Mouse (Mus musculus) heart, embryonic 10.5 days (tissue): ENCODE measurements around the gene Srp72. TPM values are rescaled to one million over a fixed set of nuclear protein-coding genes. Genes with fewer than 3 reads are reported as not detected.

ENCODE experiments used
- DNase-seq: peaks from one replicate; pipeline ENCODE4 v3.0.0-alpha.2; 2017; ENCODE audit warnings: low spot score
- H3K27ac ChIP-seq: fragments of 300-500 bp; sonication (generic); 2 replicates; pipeline ENCODE4 v1.5.1; 2016; ENCODE audit warnings: mild to moderate bottlenecking
- H3K27me3 ChIP-seq: fragments of 300-500 bp; sonication (generic); 2 replicates; pipeline ENCODE4 v1.6.1; 2016; ENCODE audit warnings: mild to moderate bottlenecking; ENCODE audit not compliant: poor library complexity, insufficient read depth, severe bottlenecking
- H3K36me3 ChIP-seq: fragments of 300-500 bp; sonication (generic); 2 replicates; pipeline ENCODE4 v1.6.1; 2016; ENCODE audit warnings: mild to moderate bottlenecking, moderate library complexity
- H3K4me1 ChIP-seq: fragments of 300-500 bp; sonication (generic); 2 replicates; pipeline ENCODE4 v1.6.1; 2016; ENCODE audit warnings: mild to moderate bottlenecking
- H3K4me3 ChIP-seq: fragments of 300-500 bp; sonication (generic); 2 replicates; pipeline ENCODE4 v1.5.1; 2016; ENCODE audit warnings: mild to moderate bottlenecking, moderate library complexity
- H3K9me3 ChIP-seq: fragments of 300-500 bp; sonication (generic); 2 replicates; pipeline ENCODE4 v1.6.1; 2016; ENCODE audit warnings: mild to moderate bottlenecking, moderate library complexity
- WGBS: fragments of 180-500 bp; shearing (Covaris S2); methylation state at CpG from one replicate; pipeline ENCODE4 v1.1.7; 2016; 5-methylcytosine and 5-hydroxymethylcytosine counted together
- polyA plus RNA-seq: library from polyadenylated mRNA; unstranded; fragments of >200 nt; fragmentation: Nextera tagmentation; extraction: Ambion mirVana; gene quantifications from 2 replicates; pipeline ENCODE4 v1.2.1, GENCODE M21; 2016

Srp72 gene
- polyA plus RNA-seq, 1 experiment from 2014 or later: 69.3 TPM

DNA sequence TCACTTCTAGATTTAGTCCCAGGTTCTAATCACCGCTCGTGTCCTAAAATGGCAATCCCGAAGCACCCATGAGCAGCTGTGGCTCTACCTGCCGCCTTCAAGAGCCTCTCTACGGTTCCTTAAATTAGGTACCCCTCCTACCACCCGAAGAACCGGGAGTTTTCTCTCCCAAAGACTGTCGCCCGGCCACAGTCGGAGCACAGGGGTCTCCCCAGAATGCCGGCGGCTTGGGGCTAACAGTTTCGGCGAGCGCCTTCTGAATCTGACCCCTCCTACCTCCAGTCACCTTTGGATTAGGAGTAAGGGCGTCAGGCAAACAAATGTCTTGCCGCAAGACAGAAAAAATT, 303 bp upstream of the Srp72 start:
- H3K27ac ChIP-seq: peak overlapping the region; percentile 93
- peaks cover 40% of the 10 kb centered on the region for H3K36me3 ChIP-seq
- peaks cover 13% of the 10 kb centered on the region for H3K4me1 ChIP-seq
- WGBS: 2% methylated on average over 17 of the region's 17 CpGs
- peak overlapping the region; percentile 87 for H3K4me3 ChIP-seq
- H3K27me3 ChIP-seq: no peaks in the 10 kb centered on the region
- DNase-seq: no peak
- H3K9me3 ChIP-seq: no peaks in the 10 kb centered on the region

DNA sequence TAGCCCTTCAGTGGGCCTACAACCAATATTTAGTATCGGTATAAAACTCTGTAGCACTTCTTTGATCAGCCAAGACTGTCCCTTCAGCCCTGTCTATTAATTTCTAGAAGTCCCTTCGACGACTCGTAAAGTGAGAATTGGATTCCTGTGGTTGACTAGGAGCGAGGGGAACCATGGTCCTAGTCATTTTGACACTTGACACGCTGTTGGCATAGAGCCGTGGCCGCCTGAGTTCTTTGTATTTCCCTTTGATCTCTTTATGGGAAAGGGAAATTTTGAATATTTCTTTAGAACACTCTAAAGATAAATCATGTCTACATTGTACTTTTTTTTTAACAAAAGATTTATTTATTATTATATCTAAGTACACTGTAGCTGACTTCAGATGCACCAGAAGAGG, 1.3 kb downstream of the Srp72 start:
- Histone ChIP-seq H3K36me3 (peaks cover 41% of the 10 kb centered on the region), H3K27me3 (no peaks in the 10 kb centered on the region), H3K27ac (no peak overlapping the region), H3K4me3 (peak overlapping the region; percentile 87), H3K4me1 (peaks cover 13% of the 10 kb centered on the region), H3K9me3 (no peaks in the 10 kb centered on the region)
- DNase-seq: no peak
- whole genome bisulfite sequencing: 88% methylated on average over 8 of the region's 8 CpGs

DNA sequence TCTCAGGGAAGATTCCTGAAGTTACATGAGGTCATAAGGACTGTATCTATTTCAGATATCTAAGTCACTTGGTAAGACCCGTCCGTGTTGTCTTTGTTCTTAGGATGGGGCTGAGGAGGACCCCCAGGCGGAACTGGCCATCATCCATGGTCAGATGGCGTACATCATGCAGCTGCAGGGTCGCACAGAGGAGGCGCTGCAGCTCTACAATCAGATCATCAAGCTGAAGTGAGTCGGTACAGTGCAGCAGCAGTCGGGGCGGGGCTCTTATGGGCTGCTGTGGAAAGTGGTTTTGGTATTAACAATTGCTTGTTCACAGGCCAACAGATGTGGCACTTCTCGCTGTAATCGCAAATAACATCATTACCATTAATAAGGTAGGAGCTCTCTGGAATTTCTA, 9.5 kb downstream of the Srp72 start:
- DNase-seq: no peak
- WGBS: 91% methylated on average over 11 of the region's 11 CpGs
- H3K9me3 ChIP-seq: no peaks in the 10 kb centered on the region
- H3K4me1 ChIP-seq: no peaks in the 10 kb centered on the region
- no peaks in the 10 kb centered on the region for H3K27me3 ChIP-seq
- H3K27ac ChIP-seq: no peak overlapping the region
- H3K4me3 ChIP-seq: no peak overlapping the region
- peaks cover 87% of the 10 kb centered on the region for H3K36me3 ChIP-seq

DNA sequence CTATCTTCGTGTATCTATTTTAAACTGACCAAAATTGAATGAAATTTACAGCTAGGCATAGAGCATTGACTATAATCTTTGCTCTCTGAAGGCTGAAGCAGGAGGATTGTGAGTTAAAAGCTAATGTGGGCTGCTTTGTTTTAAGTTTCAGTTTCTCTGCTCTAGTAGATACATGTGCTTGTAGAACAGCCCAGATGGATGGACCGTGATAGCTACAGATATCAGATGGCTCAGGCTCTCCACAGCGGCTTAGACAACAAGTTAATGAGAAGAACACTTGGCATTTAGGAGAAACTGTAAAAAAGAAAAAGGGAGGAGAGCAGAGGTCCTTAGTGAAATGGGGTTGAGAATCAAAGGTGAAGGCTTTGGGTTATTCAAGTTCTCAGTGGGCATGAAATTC, 16.3 kb downstream of the Srp72 start:
- Histone ChIP-seq H3K36me3 (peaks cover 87% of the 10 kb centered on the region), H3K27ac (no peak overlapping the region), H3K4me3 (no peak overlapping the region), H3K27me3 (no peaks in the 10 kb centered on the region), H3K9me3 (no peaks in the 10 kb centered on the region), H3K4me1 (no peaks in the 10 kb centered on the region)
- WGBS: 89% methylated on average over 3 of the region's 3 CpGs
- DNase-seq: no peak

DNA sequence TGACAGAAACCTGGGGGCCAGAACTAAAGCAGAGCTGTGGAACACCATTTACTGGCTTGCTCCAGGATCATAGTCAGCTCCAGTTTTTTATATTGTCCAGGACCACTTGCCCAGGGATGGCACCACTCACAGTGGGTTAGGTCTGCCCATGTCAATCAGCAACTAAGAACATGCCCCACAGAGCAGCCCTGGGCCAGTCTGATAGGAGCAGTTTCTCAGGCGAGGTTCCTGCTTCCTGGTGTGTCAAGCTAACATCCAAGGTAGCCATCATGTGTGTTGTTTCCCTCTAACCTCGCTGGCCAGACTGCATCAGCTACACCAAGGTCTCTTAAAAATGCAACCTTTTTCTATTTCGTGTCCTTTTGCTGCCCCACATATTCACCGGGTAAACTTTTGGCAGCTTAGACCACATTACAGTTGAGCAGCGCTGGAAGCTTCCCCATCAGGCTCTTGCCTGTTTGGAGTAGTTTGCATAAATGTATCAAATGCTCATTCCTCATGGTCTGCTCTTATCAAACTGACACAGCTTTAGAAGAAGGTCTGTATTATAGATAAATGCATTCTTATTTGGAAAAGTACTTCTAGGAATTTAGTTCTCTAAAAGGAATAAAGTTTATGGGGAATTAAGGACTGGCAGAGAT, 18.8 kb downstream of the Srp72 start:
- no peaks in the 10 kb centered on the region for H3K4me1 ChIP-seq
- no peaks in the 10 kb centered on the region for H3K9me3 ChIP-seq
- H3K27ac ChIP-seq: no peak overlapping the region
- no peak for DNase-seq
- H3K4me3 ChIP-seq: no peak overlapping the region
- H3K27me3 ChIP-seq: no peaks in the 10 kb centered on the region
- peaks cover 94% of the 10 kb centered on the region for H3K36me3 ChIP-seq
- 88% methylated on average over 5 of the region's 5 CpGs for WGBS

DNA sequence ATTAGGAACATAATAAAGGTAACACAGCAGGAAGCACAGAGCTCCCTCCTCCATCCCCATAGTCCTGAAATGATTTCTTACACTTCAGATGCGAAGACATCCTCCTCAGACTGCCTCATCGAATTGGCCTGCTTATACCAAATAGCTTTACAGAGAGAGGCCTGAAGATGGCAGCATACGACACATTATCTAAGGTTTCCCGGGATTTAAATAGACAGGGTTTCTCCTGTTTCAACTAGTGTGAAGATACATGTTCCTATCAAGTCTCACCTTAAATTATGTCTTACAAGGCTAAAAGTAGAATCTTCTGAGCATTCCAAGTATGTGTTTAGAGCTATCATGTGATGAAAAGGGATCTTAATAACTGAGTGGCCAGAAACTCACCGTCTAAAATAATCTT, 23.9 kb downstream of the Srp72 start:
- no peaks in the 10 kb centered on the region for H3K27me3 ChIP-seq
- DNase-seq: no peak
- H3K9me3 ChIP-seq: no peaks in the 10 kb centered on the region
- H3K27ac ChIP-seq: no peak overlapping the region
- H3K4me3 ChIP-seq: no peak overlapping the region
- no peaks in the 10 kb centered on the region for H3K4me1 ChIP-seq
- H3K36me3 ChIP-seq: peaks cover 77% of the 10 kb centered on the region
- 49% methylated on average over 5 of the region's 5 CpGs for WGBS

DNA sequence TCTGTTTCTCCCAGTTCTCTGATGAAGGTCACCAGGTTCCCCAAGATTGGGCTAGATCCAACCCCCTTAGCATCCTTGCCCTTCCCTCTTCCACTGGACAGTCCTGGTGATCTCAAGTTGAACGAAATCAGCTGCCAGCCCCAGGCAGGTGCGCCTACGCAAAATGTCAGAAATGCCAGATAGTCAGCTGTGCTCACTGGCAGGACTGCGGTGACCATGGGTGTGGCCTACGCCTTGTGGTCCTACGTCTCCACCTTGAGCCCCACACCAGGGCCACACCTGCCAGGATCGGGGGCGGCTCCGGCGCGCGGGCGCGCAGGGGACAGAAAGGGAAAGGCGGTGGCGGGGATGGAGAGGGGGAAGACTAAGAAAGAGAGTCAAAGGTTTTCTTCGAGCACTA, 26.7 kb downstream of the Srp72 start:
- H3K9me3 ChIP-seq: no peaks in the 10 kb centered on the region
- no peaks in the 10 kb centered on the region for H3K4me1 ChIP-seq
- peaks cover 51% of the 10 kb centered on the region for H3K36me3 ChIP-seq
- H3K27ac ChIP-seq: 0 out of 2 replicates have a peak overlapping the region, but pooled peaks have one; percentile 16
- WGBS: 89% methylated on average over 17 of the region's 17 CpGs
- H3K4me3 ChIP-seq: no peak overlapping the region
- no peaks in the 10 kb centered on the region for H3K27me3 ChIP-seq
- DNase-seq: no peak

DNA sequence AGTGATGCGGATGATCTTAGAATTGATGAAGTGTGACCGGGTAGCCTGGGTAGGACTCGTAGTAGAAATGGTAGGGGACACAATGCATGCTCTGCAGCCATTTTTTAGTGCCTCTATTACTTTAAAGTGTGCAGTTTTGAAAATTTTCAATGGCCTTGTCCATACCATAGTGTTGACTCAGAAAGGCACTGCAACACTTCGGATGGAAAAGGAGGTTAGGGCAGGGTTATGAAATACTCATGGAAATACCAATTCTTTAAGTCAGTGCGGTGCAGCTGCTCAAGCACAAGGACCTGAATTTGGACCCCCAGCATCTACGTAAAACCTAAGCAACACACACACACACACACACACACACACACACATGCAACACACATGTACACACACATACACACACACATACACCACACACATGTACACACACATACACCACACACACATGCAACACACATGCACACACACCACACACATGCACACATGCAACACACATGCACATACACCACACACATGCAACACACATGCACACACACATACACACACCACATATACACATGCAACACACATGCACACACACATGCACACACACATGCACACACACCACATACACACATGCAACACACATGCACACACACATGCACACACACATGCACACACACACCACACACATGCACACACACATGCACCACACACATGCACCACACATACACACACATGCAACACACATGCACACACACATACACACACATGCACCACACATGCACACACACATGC, 29.8 kb downstream of the Srp72 start, which contains the start of gene Arl9:
Gene Arl9, plus strand, starts transcription at position 5 of the 771 bp plus-strand sequence.
- WGBS: 92% methylated on average over 6 of the region's 6 CpGs
- H3K4me1 ChIP-seq: no peaks in the 10 kb centered on the region
- no peaks in the 10 kb centered on the region for H3K27me3 ChIP-seq
- H3K4me3 ChIP-seq: no peak within 1 kb of the TSS
- DNase-seq: no peak
- no peak within 1 kb of the TSS for H3K27ac ChIP-seq
- H3K9me3 ChIP-seq: no peaks in the 10 kb centered on the region
- H3K36me3 ChIP-seq: peaks cover 22% of the 10 kb centered on the region

DNA sequence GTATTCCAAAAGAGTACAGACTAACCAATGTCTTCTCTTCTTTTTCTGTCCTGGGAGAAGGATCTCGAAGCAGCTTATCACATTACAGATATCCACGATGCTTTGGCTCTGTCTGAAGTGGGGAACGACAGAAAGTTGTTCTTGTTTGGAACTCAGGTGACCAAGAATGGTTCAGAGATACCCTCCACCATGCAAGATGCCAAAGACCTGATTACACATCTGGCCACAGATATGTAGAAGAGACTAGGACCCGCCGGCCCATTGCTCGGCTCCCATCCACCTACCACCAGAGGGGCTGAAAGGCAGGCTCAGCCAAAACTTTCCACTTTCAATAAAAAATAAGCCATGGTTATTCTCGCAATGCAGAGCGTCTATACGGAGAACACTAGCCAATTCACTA, 35.9 kb downstream of the Srp72 start:
- H3K27ac ChIP-seq: no peak overlapping the region
- H3K27me3 ChIP-seq: no peaks in the 10 kb centered on the region
- no peaks in the 10 kb centered on the region for H3K4me1 ChIP-seq
- 73% methylated on average over 9 of the region's 9 CpGs for WGBS
- no peak for DNase-seq
- H3K9me3 ChIP-seq: no peaks in the 10 kb centered on the region
- H3K4me3 ChIP-seq: no peak overlapping the region
- no peaks in the 10 kb centered on the region for H3K36me3 ChIP-seq

DNA sequence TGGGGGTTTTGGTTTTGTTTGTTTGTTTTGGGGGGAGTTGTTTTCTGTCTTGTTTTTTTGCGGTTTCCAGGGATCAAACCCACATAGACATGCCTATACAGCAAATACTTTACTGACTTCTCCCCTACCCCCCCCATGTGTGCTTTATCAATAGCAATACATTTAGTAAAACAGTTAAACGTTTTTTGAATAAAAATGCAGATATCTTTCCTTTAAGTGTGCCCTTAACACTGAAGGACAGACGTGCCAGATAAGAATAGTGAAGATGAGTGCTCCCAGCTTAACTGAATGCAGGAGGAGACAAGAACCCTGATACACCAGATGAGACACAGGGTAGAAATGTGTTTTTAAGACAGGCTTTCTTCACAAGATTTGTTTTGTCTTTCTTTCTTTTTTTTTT, 36.6 kb downstream of the Srp72 start:
- WGBS: 48% methylated on average over 3 of the region's 3 CpGs
- H3K36me3 ChIP-seq: no peaks in the 10 kb centered on the region

DNA sequence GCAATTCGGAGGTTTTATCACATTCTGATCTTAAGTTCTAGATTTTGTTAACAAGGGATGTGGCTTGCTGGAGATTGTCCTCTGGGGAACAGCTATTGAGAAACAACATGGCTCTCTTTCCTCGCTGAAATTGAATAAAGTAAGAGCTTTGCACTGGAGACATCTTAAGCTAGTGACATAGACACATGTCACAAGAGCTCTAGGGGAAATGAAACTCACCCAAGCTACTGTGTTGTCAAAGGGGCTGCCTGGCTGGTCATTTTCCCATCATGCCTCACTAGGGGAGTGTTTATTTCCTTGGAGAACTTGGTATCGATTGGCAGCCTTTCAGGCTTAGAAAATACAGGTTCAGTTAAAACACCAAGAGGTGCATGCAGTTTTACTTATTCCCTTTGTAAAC, 38.7 kb downstream of the Srp72 start:
- no peaks in the 10 kb centered on the region for H3K9me3 ChIP-seq
- no peak overlapping the region for H3K4me3 ChIP-seq
- H3K27me3 ChIP-seq: 0 out of 2 replicates have a peak, but pooled peaks cover 9% of the 10 kb centered on the region
- H3K4me1 ChIP-seq: peaks cover 8% of the 10 kb centered on the region; the same call in 1 of the 2 replicates
- no peaks in the 10 kb centered on the region for H3K36me3 ChIP-seq
- DNase-seq: no peak
- 67% methylated on average over 3 of the region's 3 CpGs for WGBS
- no peak overlapping the region for H3K27ac ChIP-seq

More for the DNA sequence above, 36.6 kb downstream of the Srp72 start:
- Histone ChIP-seq H3K9me3 (no peaks in the 10 kb centered on the region), H3K4me1 (peaks cover 6% of the 10 kb centered on the region; the same call in 1 of the 2 replicates), H3K27ac (no peak overlapping the region), H3K27me3 (0 out of 2 replicates have a peak, but pooled peaks cover under 1% of the 10 kb centered on the region), H3K4me3 (no peak overlapping the region)
- no peak for DNase-seq

DNA sequence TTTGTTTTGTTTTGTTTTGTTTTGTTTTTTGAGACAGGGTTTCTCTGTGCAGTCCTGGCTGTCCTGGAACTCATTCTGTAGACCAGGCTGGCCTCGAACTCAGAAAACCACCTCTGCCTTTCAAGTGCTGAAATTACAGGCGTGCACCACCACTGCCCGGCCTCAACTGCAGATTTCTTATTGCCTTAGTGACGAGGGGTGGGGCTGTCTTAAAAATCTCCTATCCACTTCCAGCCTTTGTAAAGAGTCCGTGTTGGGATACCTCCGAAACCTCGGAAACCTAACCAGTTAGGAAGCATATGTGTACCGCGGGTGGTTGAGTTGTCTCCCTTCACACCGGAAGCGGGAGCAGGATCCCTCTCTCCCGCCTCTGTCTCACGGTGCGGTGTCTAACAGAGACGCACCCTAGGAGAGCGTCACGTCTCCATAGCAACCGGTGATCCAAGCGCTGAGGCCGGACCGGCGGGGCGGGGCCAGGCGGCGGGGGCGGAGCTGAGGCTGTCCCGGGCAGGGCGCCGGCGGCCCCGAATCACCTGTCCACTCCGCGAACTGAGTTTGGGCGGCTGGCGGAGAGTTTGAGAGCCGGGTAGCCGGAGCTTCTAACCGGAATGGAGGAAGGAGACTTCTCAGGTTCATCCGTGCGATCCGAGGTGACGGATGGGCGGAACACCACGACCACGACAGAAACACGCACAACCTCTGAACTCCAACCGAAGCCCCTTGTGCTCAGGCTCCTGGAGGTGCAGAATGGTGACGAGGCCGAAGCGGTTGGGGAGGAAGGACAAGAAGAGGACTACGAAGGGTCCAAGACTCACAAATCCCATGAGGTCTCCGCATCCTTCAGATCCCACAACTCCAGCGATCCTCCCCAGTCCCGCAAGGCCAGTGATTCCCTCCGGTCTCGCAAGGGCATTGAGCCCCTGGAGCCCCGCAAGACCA, 41.3 kb downstream of the Srp72 start, which contains the start of gene Thegl:
Gene Thegl, plus strand, starts transcription at position 480 of the 939 bp plus-strand sequence.
- Histone ChIP-seq H3K4me1 (peaks cover 8% of the 10 kb centered on the region; the same call in 1 of the 2 replicates), H3K36me3 (no peaks in the 10 kb centered on the region), H3K9me3 (no peaks in the 10 kb centered on the region), H3K4me3 (peak within 1 kb of the TSS; percentile 63), H3K27me3 (0 out of 2 replicates have a peak, but pooled peaks cover 9% of the 10 kb centered on the region), H3K27ac (no peak within 1 kb of the TSS)
- 13% methylated on average over 57 of the region's 57 CpGs for WGBS
- DNase-seq: peak; percentile 93
